Mouse (Mus musculus) urinary bladder, postnatal 10 days (tissue): ENCODE measurements around the gene Sp2.
A peak's percentile ranks its signal among the peaks of the same experiment; 100 is the strongest.

ENCODE experiments used
- DNase-seq: peaks from one replicate; pipeline ENCODE4 v3.0.0; 2022; ENCODE audit warnings: low spot score

Gene Sp2

DNA sequence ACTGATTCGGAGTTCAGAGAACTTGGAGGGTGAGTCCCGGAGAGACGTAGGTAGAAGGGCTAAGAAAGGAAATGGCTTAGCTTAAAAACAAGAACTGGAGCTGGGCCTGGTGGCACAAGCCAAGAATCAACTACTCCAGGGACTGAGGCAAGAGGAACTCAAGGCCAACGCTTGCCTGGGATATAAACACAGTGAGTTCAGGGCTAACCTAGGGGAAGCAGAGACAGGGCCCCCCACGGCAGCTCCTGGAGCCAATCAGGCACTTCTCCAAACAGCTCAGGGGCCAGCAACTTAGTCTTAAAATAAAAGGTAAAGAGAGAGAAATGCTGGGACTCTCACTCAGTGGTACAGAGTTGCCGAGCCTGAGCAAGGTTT lies 44.3 kb downstream of the Sp2 start:
- DNase-seq: no peak

- DNase-seq: no peak
These were observed 45.0 kb downstream of the Sp2 start for GRCm38 (mm10) chr11:96937549-96938425.

- no peak for DNase-seq
These were observed 46.7 kb downstream of the Sp2 start for GRCm38 (mm10) chr11:96935872-96936650.

DNA sequence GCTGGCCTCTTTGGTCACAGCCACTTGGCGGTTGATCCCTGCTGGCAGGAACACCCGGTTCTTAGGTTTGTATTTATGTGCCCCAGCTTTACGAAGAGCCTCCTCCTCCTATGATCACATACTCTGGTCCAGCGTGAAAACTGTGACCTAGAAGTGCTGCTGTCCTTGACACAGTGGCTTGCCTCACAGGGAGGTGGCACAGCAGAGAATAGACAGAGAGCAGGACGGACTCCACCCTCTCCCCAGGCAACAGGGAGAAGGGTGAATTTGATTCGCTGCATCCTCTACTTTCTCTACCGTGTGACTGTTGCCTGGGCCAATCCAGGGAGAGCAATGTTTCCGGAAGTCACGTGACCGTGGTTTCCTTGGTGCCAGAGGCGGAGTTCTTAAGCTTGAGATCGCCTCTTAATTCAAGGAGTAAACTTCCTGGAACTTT lies 47.8 kb downstream of the Sp2 start:
- no peak for DNase-seq

GRCm38 (mm10) chr11:96933562-96934276 lies 49.0 kb downstream of the Sp2 start:
- DNase-seq: no peak

DNA sequence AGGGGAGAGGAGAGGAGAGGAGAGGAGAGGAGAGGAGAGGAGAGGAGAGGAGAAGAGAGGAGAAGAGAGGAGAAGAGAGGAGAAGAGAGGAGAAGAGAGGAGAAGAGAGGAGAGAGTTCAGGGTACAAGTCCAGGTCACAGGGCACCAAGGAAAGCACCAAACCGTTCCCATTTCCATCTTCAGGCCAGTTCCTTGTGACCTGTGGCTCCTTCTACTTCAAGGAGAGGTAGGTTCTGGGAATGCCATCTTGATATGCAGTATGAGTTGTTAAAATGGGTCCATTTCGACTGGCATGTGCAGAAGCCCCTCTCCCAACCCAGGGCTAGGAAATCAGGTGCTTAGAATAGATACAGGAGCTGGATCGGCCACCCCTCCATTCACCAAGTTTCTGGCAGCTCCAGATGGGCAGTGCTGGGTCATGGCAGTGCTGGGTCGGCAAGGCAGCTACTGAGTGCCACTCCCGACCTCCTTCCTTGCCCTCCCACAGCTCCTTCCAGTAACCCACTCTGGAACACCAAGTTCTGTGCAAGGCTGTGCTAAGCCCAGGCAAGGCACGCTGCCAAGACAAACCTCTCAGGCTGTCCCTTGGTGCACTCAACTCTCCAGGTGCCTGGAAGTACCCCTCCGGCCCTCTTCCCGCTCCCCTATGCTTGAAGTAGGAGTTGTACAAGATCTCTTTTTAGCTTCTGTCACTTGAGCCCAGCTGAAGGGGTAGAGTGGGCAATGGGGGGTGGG lies 51.3 kb downstream of the Sp2 start:
- DNase-seq: no peak

DNA sequence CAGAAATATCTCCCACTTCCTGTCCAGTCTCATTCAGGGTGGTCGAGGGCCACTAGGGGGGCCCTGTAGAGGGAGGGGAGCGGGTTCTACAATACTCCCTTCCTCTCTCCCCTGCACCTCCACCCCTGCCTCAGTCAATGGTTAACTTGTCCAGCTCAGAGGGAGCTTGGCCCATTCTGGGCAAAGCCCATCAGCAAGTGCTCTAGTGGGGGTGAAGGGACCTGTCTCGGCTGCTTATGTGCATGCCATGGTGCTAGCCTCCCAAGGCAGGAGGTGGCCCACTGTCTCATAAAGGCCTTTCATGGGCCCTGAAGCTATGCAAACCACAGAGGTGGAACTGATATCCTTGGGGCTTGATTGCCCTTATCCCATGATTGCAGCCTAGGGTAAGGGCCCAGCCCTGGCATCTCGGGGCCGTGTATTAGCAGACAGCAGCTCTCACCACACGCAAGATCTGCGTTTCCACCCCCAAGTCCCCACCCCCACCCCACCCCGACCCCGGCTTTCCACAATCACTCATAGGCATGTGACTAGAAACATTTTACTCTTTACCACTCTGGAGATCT lies 52.9 kb downstream of the Sp2 start:
- no peak for DNase-seq

DNA sequence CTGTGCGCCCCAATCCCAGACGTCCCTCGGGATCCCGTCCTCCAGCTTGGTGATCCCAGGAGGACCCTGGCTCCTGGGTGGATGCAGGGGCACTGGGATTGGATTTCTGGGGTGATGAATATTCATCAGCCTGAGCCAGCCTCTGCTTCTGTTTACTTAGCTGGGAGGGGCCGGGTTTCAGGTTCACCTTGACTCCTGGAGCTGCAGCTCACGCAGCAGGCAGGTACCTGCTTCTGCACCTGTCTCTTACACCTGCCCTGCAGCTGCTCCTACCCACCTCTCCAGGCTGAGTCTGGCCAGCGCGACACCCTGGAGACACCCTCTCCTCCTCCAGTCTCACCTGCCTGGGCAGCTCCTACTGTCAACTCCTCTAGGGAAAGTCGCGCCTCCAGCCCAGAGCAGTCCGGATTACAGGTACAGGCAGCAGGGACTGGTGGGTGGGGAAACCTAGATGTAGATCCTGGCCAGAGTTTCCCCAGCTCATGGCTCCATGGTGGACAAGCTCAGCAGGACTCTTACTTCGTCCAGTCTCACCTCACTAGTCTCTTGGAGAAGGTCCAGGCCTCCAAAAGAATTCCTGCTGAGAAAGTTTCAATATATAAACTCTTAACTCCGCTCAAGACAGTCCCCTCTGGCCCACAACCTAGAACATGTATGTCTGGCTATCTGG lies 53.5 kb downstream of the Sp2 start:
- DNase-seq: no peak

- no peak for DNase-seq
These were observed 54.1 kb downstream of the Sp2 start for GRCm38 (mm10) chr11:96928691-96929090.

- DNase-seq: no peak
These were observed 54.7 kb downstream of the Sp2 start, which contains the start of gene Prr15l for GRCm38 (mm10) chr11:96928088-96928487. TSS of gene Prr15l (plus strand) at chr11:96928104.

DNA sequence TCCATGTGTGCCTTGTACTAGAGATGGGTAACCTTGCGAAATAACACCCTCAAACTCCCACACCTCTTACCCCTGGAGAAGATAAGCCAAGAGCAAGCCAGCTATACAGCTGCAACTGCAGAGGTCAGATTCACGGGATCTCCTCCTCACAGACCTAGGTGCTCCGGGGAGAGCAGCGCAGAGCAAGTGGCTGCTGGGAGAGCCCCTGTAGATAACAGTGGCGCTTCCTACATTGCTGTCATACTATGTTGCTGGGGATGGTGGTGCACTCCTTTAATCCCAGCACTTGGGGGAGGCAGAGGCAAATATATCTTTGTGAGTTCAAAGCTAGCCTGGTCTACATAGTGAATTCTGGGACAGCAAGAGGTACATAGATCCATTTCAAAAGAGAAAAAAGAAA lies 56.2 kb downstream of the Sp2 start:
- no peak for DNase-seq

- DNase-seq: no peak
These were observed 57.1 kb downstream of the Sp2 start for GRCm38 (mm10) chr11:96925469-96926148.

DNA sequence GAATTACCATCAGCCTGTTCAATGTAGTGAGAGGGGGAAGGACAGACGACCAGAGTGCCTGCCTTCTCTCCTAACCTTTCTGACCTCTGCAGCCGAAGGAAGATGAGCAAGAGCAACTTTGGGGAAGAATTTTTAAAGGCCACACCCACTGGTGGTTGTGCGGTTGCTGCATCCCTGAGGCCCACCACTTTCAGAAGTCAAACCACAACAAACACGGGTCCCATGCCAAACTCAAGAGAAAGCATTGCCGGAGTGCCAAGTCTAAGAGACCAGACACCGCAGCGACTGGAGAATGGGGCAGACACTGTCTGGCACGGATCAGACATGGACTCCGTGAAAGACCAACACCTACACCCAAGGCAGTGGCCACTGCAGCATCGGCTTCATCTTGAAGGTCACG lies 57.9 kb downstream of the Sp2 start:
- no peak for DNase-seq

GRCm38 (mm10) chr11:96919003-96919402 lies 63.8 kb downstream of the Sp2 start:
- no peak for DNase-seq

DNA sequence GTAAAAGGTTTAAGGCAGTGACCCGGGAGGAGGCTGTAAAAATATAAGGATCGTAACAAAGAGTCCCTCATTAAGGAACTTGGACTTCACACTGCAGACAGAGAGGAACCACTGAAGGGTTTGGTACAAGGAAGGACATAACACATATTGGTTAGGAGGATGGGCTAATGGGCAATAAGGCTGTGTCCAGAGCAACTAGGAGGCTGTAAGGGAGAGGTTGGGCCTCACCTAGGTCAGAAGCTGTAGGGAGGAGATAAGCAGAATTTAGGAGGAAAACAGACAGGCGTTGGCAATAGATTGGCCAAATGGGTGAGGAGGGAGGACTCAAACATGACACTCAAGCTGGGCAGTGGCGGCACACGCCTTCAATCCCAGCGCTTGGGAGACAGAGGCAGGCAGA lies 65.3 kb downstream of the Sp2 start:
- DNase-seq: no peak

- DNase-seq: no peak
These were observed 65.8 kb downstream of the Sp2 start for GRCm38 (mm10) chr11:96916885-96917396.

GRCm38 (mm10) chr11:96916044-96916884 lies 66.5 kb downstream of the Sp2 start, which contains the start of gene Cdk5rap3:
TSS of gene Cdk5rap3 (minus strand) at chr11:96916496.
- peak; percentile 97 for DNase-seq

GRCm38 (mm10) chr11:96912682-96913081 lies 70.1 kb downstream of the Sp2 start:
- no peak for DNase-seq

GRCm38 (mm10) chr11:96910003-96910402 lies 72.8 kb downstream of the Sp2 start:
- DNase-seq: no peak
